Mouse (Mus musculus) granulocyte monocyte progenitor cell, adult 5-6 weeks (primary cell): ENCODE results near the gene Ccdc24. TPM values are rescaled to one million over a fixed set of nuclear protein-coding genes. Genes with fewer than 3 reads are reported as not detected.
A peak's percentile ranks its signal among the peaks of the same experiment; 100 is the strongest.

Experiments used
- ATAC-seq: replicated peaks from 2 replicates; pipeline ENCODE4 v1.8.0; 2016; ENCODE audit warnings: mild to moderate bottlenecking, moderate TSS enrichment, inconsistent platforms; ENCODE audit not compliant: poor library complexity, severe bottlenecking
- total RNA-seq, 2 experiments: library from RNA; stranded (forward) in 1 of 2; stranded (reverse) in 1 of 2; fragments of 200-712, 200-1000 nt in 1 of 2; fragments of >200 nt in 1 of 2; fragmentation: Nextera tagmentation in 1 of 2; gene quantifications; 2 replicates each; pipeline ENCODE4 v1.2.3; 2014 to 2017

Gene Ccdc24
- total RNA-seq, 2 experiments from 2014 or later = not detected

- no peak for ATAC-seq
Observed at GRCm38 (mm10) chr4:117834457-117834844, 37.9 kb downstream of the Ccdc24 start, which contains the start of gene Slc6a9. Slc6a9 (plus strand) TSS chr4:117834506.

GRCm38 (mm10) chr4:117831920-117832691, 40.3 kb downstream of the Ccdc24 start:
- no peak for ATAC-seq

DNA sequence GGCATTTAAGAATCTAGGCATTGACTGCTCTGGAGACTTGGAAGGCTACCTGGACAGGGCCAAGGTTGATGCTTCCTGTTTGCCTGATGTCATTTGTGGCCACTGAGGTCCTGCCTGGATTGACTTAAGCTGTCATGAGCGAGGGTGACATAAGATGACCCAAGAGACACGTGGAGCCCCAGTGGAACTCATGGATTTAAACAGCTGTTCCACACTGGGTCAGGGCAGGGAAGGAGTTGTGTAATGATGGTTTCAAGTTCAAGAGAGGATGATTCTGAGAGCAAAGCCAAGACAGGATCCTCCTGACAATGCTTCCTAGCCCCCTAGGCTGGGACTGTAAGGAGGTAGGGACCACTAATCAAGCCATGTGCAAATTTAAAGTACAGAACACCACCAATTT, 40.9 kb downstream of the Ccdc24 start:
- no peak for ATAC-seq

DNA sequence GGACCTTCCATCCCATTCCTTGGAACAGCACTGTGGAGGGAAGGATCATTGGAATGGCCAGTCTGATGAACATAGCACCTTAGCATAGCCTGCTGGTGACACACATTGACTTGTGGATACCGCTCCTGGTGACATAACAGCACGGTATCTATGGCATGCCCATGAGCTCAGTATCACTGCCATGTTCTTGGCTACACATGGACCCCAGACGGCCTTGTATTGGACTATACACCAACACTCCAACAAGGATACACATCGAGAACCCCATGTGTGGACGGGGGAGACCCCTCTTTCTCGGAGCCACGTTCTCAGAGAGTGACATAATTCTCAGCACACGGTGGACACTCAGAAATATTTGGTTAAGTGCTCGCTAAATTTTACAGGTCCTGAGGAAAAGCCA, 41.6 kb downstream of the Ccdc24 start:
- ATAC-seq = no peak

DNA sequence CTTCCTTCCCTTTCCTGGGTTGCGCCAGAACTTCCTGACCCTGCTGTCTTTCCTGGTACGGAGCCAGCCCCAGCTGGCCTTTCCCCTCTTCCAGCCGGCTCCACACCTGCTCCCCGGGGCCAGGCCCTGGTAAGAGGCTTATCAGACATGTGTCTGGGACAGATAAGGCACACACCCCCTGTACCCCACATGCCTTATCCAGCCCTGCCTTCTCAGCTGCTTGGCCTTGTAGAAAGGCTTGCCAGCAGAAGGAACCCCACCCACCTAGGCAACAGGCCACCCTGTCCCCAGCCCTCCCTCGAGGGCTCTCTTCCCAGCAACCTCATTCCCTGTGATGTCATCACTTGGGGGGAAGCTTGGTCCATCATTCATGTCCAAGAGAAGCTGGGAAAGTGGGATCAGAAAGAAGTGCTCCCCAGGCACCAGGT, 42.2 kb downstream of the Ccdc24 start:
- ATAC-seq = peak; percentile 53

- ATAC-seq = peak; percentile 62
Observed at GRCm38 (mm10) chr4:117829260-117830123, 42.9 kb downstream of the Ccdc24 start.

DNA sequence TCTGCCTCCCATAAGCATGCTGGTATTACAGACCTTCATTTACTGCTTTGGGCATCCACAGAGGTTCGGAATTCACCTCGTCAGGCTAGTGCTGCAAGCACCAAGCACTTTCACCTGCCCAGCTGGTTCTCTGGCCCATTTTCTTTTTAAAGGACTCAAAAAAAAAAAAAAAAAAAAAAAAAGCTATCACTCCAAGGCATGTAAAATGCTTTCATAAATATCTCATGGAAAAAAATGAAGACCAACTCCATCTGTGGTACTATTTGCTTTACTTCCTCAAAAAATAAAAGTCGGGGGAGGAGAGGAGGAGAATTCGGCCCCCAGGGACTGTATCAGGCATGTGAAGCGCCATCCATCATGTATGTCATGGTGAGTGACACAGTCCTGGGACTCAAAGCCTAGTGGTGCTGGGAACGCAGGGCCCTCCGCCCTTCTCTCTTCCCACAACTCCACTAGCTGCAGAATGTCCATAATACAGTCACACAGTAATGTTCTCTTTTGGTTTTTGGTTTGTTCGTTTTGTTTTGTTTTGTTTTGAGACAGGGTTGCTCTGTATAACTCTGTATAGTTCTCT, 43.7 kb downstream of the Ccdc24 start:
- ATAC-seq = no peak

DNA sequence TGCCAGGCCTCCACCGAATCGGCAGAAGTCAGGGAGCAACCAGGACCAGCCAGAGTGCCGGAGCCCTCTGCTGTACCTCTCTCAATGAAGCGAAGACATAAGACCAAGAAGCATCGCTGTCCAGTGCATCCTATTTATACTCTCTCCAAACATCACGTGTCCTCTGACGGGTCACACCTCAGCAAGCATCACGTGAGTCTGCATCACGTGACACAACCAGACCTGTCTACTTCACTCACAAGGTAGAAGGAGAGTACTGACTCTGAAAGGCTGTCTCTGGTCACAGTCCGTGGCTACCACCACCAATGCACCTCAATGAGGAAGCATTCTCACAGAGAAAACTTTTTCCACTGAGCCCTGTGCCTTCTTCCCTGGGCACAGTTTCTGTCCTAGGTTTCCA, 54.3 kb downstream of the Ccdc24 start:
- ATAC-seq = no peak

GRCm38 (mm10) chr4:117816776-117817175, 55.6 kb downstream of the Ccdc24 start:
- ATAC-seq = no peak

Other genes with a start within 250 kb of the Ccdc24 start
- gene Dmap1, start 190.3 kb downstream of the Ccdc24 start, total RNA-seq (2014; fragmentation: Nextera tagmentation) = 32.0 and 32.8 TPM in 2 replicates
- 26.2 and 27.8 TPM in 2 replicates for gene Dmap1, start 190.3 kb downstream of the Ccdc24 start, total RNA-seq (2017)
- gene Gm12845, start 148.1 kb downstream of the Ccdc24 start, total RNA-seq (2014; fragmentation: Nextera tagmentation) = not detected in 2 replicates
- not detected in 2 replicates for gene Gm12845, start 148.1 kb downstream of the Ccdc24 start, total RNA-seq (2017)
- not detected in 2 replicates for gene Klf17, start 106.9 kb downstream of the Ccdc24 start, total RNA-seq (2014; fragmentation: Nextera tagmentation)
- gene Klf17, start 106.9 kb downstream of the Ccdc24 start, total RNA-seq (2017) = not detected in 2 replicates
- gene Slc6a9, start 38.1 kb downstream of the Ccdc24 start, total RNA-seq (2014; fragmentation: Nextera tagmentation) = not detected in 2 replicates
- gene Slc6a9, start 38.1 kb downstream of the Ccdc24 start, total RNA-seq (2017) = not detected in 2 replicates
- 0.73 TPM in 1 of 2 replicates, not detected in the other for gene B4galt2, start 10.9 kb upstream of the Ccdc24 start, total RNA-seq (2014; fragmentation: Nextera tagmentation)
- gene B4galt2, start 10.9 kb upstream of the Ccdc24 start, total RNA-seq (2017) = 0.04 TPM in 1 of 2 replicates, not detected in the other
- 253 and 300 TPM in 2 replicates for gene Atp6v0b, start 14.8 kb upstream of the Ccdc24 start, total RNA-seq (2014; fragmentation: Nextera tagmentation)
- 97.8 and 111 TPM in 2 replicates for gene Atp6v0b, start 14.8 kb upstream of the Ccdc24 start, total RNA-seq (2017)
- 13.3 and 15.6 TPM in 2 replicates for gene Dph2, start 19.5 kb upstream of the Ccdc24 start, total RNA-seq (2014; fragmentation: Nextera tagmentation)
- 8.9 and 9.6 TPM in 2 replicates for gene Dph2, start 19.5 kb upstream of the Ccdc24 start, total RNA-seq (2017)
- 30.4 and 38.6 TPM in 2 replicates for gene Ipo13, start 42.4 kb upstream of the Ccdc24 start, total RNA-seq (2014; fragmentation: Nextera tagmentation)
- 7.2 and 10.0 TPM in 2 replicates for gene Ipo13, start 42.4 kb upstream of the Ccdc24 start, total RNA-seq (2017)
- gene Artn, start 57.2 kb upstream of the Ccdc24 start, total RNA-seq (2014; fragmentation: Nextera tagmentation) = not detected in 2 replicates
- gene Artn, start 57.2 kb upstream of the Ccdc24 start, total RNA-seq (2017) = not detected in 2 replicates